Mouse (Mus musculus) spleen, adult 18-20 months (tissue): ENCODE measurements around the gene Cxcr1.

Source experiments
- DNase-seq, 2 experiments: peaks; one replicate each; pipeline ENCODE4 v3.0.0; 2022; ENCODE audit warnings: mixed read lengths in 2 of 2

Cxcr1 gene

GRCm38 (mm10) chr1:74194445-74194844 is at the start of gene Cxcr1:
Gene Cxcr1 (minus strand): TSS chr1:74194631.
- DNase-seq, result no peak

GRCm38 (mm10) chr1:74240832-74241231 is 46.4 kb upstream of the Cxcr1 start:
- no peak for DNase-seq

GRCm38 (mm10) chr1:74240311-74240710 is 45.9 kb upstream of the Cxcr1 start:
- no peak for DNase-seq

GRCm38 (mm10) chr1:74239618-74240017 is 45.2 kb upstream of the Cxcr1 start:
- DNase-seq, result peak in 1 of 2 experiments; percentile 32

- no peak for DNase-seq
These were observed 44.7 kb upstream of the Cxcr1 start for GRCm38 (mm10) chr1:74239162-74239561.

- DNase-seq, result no peak
These were observed 43.7 kb upstream of the Cxcr1 start for GRCm38 (mm10) chr1:74238136-74238535.

GRCm38 (mm10) chr1:74237671-74238070 is 43.2 kb upstream of the Cxcr1 start:
- DNase-seq, result no peak

GRCm38 (mm10) chr1:74236590-74237317 is 42.3 kb upstream of the Cxcr1 start:
- peak; percentile 57 to 61 for DNase-seq

- DNase-seq, result peak; percentile 97 to 98
These were observed 41.6 kb upstream of the Cxcr1 start, which contains the start of gene Arpc2 for GRCm38 (mm10) chr1:74235938-74236589. Gene Arpc2 (plus strand): TSS chr1:74236084.

GRCm38 (mm10) chr1:74230992-74231391 is 36.6 kb upstream of the Cxcr1 start:
- DNase-seq, result no peak

- DNase-seq, result no peak
These were observed 35.5 kb upstream of the Cxcr1 start for GRCm38 (mm10) chr1:74229942-74230341.

- peak; percentile 52 to 69 for DNase-seq
These were observed 32.9 kb upstream of the Cxcr1 start for GRCm38 (mm10) chr1:74227317-74227716.

- DNase-seq, result no peak
These were observed 25.5 kb upstream of the Cxcr1 start for GRCm38 (mm10) chr1:74219922-74220321.

GRCm38 (mm10) chr1:74208941-74209340 is 14.5 kb upstream of the Cxcr1 start:
- DNase-seq, result no peak

- no peak for DNase-seq
These were observed 13.5 kb upstream of the Cxcr1 start for GRCm38 (mm10) chr1:74207906-74208305.

- DNase-seq, result no peak
These were observed 12.2 kb upstream of the Cxcr1 start for GRCm38 (mm10) chr1:74206642-74207041.

GRCm38 (mm10) chr1:74205881-74206280 is 11.4 kb upstream of the Cxcr1 start:
- peak in 1 of 2 experiments; percentile 12 for DNase-seq

- no peak for DNase-seq
These were observed 9.0 kb upstream of the Cxcr1 start for GRCm38 (mm10) chr1:74203457-74203856.

GRCm38 (mm10) chr1:74201048-74201844 is 6.8 kb upstream of the Cxcr1 start:
- no peak for DNase-seq

GRCm38 (mm10) chr1:74199046-74199445 is 4.6 kb upstream of the Cxcr1 start:
- DNase-seq, result no peak

GRCm38 (mm10) chr1:74197726-74198470 is 3.5 kb upstream of the Cxcr1 start:
- DNase-seq, result no peak

- no peak for DNase-seq
These were observed 2.4 kb upstream of the Cxcr1 start for GRCm38 (mm10) chr1:74196621-74197419.
